Mouse (Mus musculus) lung, adult 2 months (tissue): ENCODE data around the gene Esyt2.

Source experiments
- CTCF ChIP-seq: fragments of 200-500 bp; IDR thresholded peaks from 2 replicates; pipeline ENCODE4 v1.5.1; 2011; ENCODE audit warnings: mild to moderate bottlenecking, low read length, control low read depth; ENCODE audit not compliant: insufficient read depth
- POLR2A ChIP-seq: fragments of 200-500 bp; IDR thresholded peaks from 2 replicates; pipeline ENCODE4 v1.6.1; 2011; ENCODE audit warnings: low read depth, mild to moderate bottlenecking, control low read depth, low read length, borderline replicate concordance; ENCODE audit errors: extremely low read depth

DNA sequence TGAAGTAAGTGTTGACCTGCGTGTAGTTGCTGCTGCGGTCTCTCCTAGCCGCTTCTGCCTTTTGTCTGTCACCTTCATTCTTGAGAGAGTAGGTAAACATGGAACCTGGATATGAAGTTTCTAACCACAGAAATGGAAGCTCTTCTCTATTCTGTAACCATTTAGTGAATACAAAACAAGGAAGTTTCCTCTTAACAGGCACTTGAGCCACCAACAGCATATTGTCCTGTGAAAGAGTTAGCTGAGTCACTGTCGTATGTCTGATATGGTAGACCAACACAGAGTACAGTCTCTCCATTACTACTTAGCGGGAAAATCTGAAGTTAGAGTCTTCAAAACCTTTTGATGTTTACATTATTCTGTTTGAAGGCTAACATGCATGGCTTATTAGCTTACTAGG is 53.3 kb downstream of the Esyt2 start:
- TF ChIP-seq CTCF (no peak), POLR2A (no peak)
